Comparison of ENCODE assay signal across 25 mouse cellular contexts in genomic region chr5:92143665-92144064, GRCm38 (mm10).
"Had no signal": no experiment of that assay in that cellular context is flagged by ENCODE, and none has a peak within 500 bp of the region (broad histone marks: within the 10 kb centered on the region; RNA-seq: fewer than 3 reads in every experiment).

No protein-coding gene starts in this region.

- H3K9ac ChIP-seq: forebrain, embryonic 15.5 days; forebrain, postnatal 0 days; hindbrain, embryonic 13.5 days; hindbrain, embryonic 15.5 days; kidney, embryonic 15.5 days; limb, embryonic 13.5 days; limb, embryonic 15.5 days; liver, embryonic 14.5 days had no signal

- H3K27me3 ChIP-seq: forebrain, embryonic 15.5 days; hindbrain, embryonic 13.5 days; hindbrain, embryonic 15.5 days; kidney, embryonic 15.5 days; limb, embryonic 13.5 days; limb, embryonic 15.5 days had no signal

- H3K9me3 ChIP-seq: forebrain, embryonic 15.5 days; hindbrain, embryonic 13.5 days; hindbrain, embryonic 15.5 days; kidney, embryonic 15.5 days; limb, embryonic 13.5 days; limb, embryonic 15.5 days had no signal

- ATAC-seq: forebrain, embryonic 15.5 days; forebrain, postnatal 0 days; hindbrain, postnatal 0 days; intestine, embryonic 16.5 days had no signal

- H3K4me2 ChIP-seq: forebrain, embryonic 15.5 days; heart, embryonic 11.5 days; hindbrain, embryonic 13.5 days; hindbrain, embryonic 15.5 days; kidney, embryonic 15.5 days; limb, embryonic 13.5 days; limb, embryonic 15.5 days had no signal

- H3K27ac ChIP-seq: forebrain, embryonic 15.5 days; hindbrain, embryonic 13.5 days; hindbrain, embryonic 15.5 days; hindbrain, postnatal 0 days; kidney, embryonic 15.5 days; kidney, postnatal 0 days; limb, embryonic 13.5 days; limb, embryonic 15.5 days; liver, embryonic 14.5 days had no signal

- DNase-seq: forebrain, postnatal 0 days; gastrocnemius, postnatal 14 days; gastrocnemius, postnatal 36 days; heart, adult 18-20 months; heart, postnatal 14 days; kidney, adult 11 months; kidney, adult 2 months; kidney, adult 9 months; kidney, postnatal 14 days; kidney, postnatal 36 days; layer of hippocampus, adult 9-11 months; layer of hippocampus, postnatal 36 days; left cerebral cortex, postnatal 4 days; lung, adult 18-20 months had no signal

- H3K4me3 ChIP-seq: forebrain, embryonic 15.5 days; hindbrain, embryonic 13.5 days; hindbrain, embryonic 15.5 days; kidney, embryonic 15.5 days; limb, embryonic 13.5 days; limb, embryonic 15.5 days had no signal

- H3K36me3 ChIP-seq: forebrain, embryonic 15.5 days; hindbrain, embryonic 13.5 days; hindbrain, embryonic 15.5 days; kidney, embryonic 15.5 days had no signal
